Mouse (Mus musculus) small intestine, adult 10 weeks (tissue): ENCODE data around the gene Tcf15. TPM values are rescaled to one million over a fixed set of nuclear protein-coding genes. Genes with fewer than 3 reads are reported as not detected.

Experiments used
- polyA plus RNA-seq: library from polyadenylated mRNA; stranded (reverse); fragments of 350-450 nt; fragmentation: Illumina TruSeq; extraction: RNeasy Lipid Tissue Mini Kit (QIAGEN cat#74804); gene quantifications from one replicate; pipeline ENCODE4 v1.2.3, GENCODE M21; 2014; ENCODE audit warnings: low replicate concordance

Gene Tcf15
- not detected for polyA plus RNA-seq

GRCm38 (mm10) chr2:152143279-152144157 lies at the start of gene Tcf15:
Gene Tcf15, plus strand, starts transcription at chr2:152143561.

GRCm38 (mm10) chr2:152105318-152106224 lies 37.8 kb upstream of the Tcf15 start, which contains the start of gene Srxn1:
Gene Srxn1, plus strand, starts transcription at chr2:152105516.

Other genes with a start within 250 kb of the Tcf15 start
- not detected for gene Angpt4, start 232.4 kb upstream of the Tcf15 start, polyA plus RNA-seq
- 0.33 TPM for gene Fam110a, start 163.3 kb upstream of the Tcf15 start, polyA plus RNA-seq
- 4.6 TPM for gene Slc52a3, start 147.1 kb upstream of the Tcf15 start, polyA plus RNA-seq
- not detected for gene Scrt2, start 62.0 kb upstream of the Tcf15 start, polyA plus RNA-seq
- gene Srxn1, start 38.0 kb upstream of the Tcf15 start, polyA plus RNA-seq, result 74.8 TPM
- gene Csnk2a1, start 83.3 kb downstream of the Tcf15 start, polyA plus RNA-seq, result 190 TPM
- gene Tbc1d20, start 150.3 kb downstream of the Tcf15 start, polyA plus RNA-seq, result 22.9 TPM
- gene Rbck1, start 189.1 kb downstream of the Tcf15 start, polyA plus RNA-seq, result 1.3 TPM
- 0.26 TPM for gene Trib3, start 200.5 kb downstream of the Tcf15 start, polyA plus RNA-seq
- gene Nrsn2, start 233.1 kb downstream of the Tcf15 start, polyA plus RNA-seq, result not detected